Mouse (Mus musculus): ENCODE results near the gene Ube2d1. TPM values are rescaled to one million over a fixed set of nuclear protein-coding genes. Genes with fewer than 3 reads are reported as not detected.

Ube2d1 gene
- total RNA-seq (2022): 10 to 100 TPM; 44.2 to 53.7 (median 48.5) TPM

DNA sequence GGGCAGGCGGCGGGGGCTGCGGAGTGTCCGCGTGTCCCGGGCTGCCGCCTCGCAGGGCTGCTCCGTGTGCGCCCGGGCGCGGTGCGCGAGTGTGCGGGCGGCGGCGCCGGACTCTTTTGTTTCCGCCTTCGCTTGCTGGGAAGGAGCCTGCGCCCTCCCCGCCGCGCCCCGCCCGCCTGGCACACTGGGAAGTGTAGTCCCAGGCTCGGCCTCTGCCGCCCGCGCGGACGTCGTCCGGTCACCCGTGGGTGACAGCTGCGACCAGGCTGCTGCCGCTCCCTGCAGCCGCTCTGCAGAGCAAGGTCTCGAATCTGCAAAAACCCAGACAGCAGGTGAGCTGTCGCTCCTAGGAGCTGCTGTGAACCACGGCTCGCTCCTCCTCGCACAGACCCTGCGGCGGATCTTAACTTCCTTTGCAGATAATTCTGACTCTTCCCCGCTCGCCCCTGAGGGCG, at the start of gene Ube2d1:
Ube2d1 (minus strand) TSS at position 137 of the 455 bp plus-strand sequence.
- peak; percentile 87 to 91 for DNase-seq (ENCODE audit: low spot score in 2 of 2)

DNA sequence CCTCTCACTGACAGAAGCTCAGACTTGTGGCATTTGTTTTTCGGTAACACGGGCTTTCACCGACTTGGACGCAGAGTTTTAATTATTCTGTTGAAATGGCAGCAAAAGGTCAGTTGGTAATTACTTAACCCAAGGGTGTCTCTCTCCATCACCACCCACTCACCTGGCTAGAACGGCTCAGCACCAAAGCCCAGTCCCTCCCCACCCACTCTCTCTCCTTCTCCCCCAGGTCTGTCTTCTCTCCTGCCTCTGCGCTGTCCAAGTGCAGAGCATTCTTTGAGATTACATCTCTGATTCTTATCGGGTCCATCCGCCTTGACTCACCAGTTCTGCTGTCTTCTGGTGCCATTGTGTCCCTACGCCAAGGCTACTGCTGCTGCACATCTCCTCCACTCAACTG, 47.8 kb upstream of the Ube2d1 start:
- no peak for DNase-seq (ENCODE audit: low spot score in 2 of 2)

DNA sequence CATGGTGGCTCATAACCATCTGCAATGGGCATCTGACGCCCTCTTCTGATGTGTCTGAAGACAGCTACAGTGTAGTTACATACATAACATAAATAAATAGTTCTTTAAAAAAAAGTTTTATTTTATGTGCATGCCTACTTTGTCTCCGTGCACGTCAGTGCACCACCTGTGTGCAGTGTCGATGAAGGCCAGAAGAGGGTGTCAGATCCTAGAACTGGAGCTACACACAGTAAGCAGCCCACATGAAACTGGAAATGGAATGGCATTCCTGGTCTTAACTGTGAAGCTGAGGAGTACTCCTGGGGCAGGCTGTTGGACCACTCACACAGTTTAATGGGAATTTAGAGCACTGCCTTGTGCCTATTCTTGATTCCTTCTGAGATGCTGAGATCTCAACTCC, 47.3 kb upstream of the Ube2d1 start:
- DNase-seq (ENCODE audit: low spot score in 2 of 2): no peak

DNA sequence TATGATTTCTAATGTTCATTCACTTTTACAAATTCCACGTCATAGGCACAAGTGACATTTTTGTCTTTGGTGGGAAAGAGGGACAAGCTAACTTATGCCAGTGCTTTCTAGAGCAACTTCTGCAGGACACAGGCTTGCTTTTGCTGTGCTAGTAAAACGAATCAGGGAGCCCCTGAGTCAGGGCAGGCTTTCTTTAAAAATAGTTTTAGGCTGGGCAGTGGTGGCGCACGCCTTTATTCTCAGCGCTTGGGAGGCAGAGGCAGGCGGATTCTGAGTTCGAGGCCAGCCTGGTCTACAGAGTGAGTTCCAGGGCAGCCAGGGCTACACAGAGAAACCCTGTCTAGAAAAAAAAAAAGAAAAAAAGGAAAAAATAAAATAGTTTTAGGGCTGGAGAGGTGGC, 46.8 kb upstream of the Ube2d1 start:
- no peak for DNase-seq (ENCODE audit: low spot score in 2 of 2)

DNA sequence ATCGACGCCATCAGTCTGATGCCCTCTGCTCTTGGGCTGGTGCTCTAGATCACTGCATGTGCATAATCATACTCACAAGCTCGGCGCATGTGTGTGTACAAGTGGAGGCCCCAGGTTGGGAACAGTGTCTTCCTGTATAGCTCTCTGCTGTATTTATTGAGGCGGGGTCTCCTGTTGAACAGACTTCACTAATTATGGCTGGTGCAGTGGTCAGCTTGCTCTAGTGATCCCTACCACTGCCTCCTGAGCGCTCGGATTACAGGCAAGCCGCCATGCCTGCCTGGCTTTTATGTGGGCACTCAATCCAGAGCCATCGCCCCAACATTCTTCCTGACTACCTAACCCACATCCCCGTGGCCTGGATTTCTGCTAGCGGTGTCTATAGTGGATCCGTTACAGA, 45.0 kb upstream of the Ube2d1 start:
- no peak for DNase-seq (ENCODE audit: low spot score in 2 of 2)

DNA sequence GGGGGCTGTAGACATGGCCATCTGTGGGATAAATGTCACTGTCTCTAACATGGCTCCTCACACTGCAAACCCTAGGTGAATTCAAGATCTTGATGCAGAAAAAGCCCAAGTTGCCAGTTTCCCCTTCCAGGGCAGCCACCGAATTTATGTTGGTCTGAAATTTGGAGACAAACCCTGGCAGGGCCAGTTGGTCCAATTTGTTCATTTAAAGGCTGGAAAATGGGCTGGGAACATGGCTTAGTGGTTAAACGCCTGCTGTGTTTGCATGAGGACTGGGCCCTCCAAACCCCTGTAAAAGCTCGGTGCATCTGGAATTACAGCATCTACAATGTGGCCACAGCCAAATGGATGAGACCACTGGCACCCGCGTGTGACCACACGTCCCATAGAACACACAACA, 44.2 kb upstream of the Ube2d1 start:
- no peak for DNase-seq (ENCODE audit: low spot score in 2 of 2)

DNA sequence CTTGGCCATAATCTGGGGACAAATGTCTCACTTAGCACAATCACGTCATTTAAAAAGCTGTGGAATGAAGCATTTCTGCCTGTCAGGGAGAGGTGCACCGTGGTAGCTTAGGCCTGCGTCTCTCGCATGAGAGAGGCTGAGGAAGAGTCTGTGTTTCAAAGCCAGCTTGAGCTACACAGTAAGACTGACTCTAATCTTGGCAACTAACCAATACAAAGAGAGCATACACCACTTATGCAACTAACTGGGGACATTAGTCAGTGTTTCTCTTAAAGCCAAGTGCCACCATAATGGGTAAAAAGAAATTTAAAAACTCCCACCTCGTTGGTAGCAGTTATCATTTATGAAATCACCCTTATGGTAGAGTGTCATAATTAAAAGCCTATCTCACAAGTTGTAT, 43.8 kb upstream of the Ube2d1 start:
- DNase-seq (ENCODE audit: low spot score in 2 of 2): no peak

DNA sequence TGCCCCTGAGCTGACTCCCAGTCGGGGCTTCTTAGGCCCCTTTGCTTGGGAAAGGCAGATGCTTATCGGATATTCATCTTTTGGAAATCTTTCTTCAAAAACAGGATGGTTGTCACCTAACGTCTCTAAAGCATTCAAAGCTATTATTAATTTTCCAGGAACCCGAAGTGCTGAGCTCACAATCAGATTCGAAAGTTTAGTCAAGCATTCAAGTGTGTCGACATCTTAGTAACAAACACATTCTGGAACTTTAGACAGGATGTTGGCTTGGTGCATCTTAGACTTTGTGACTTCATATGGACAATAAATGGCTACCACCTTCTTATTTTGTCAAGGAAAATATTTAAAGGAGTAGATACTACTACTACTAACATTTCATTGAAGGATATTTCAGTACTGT, 43.3 kb upstream of the Ube2d1 start:
- no peak for DNase-seq (ENCODE audit: low spot score in 2 of 2)

DNA sequence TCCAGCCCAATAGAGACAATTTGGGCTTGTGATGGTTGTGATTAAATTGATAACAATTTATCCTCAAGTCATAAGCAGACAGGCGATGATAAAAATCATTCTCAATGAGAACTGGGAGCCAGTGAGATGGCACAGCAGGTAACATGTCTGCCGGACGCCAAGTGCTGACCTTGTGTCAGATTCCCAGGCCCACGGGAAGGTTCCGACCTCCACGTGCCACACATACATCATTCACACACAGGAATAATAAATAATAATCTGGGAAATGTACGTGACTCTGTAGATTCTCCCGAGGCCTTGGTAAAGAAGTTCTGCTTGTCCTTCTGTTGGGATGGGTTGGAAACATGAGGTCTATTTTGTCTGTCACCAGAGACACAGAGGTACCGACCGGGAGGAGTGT, 42.3 kb upstream of the Ube2d1 start:
- no peak for DNase-seq (ENCODE audit: low spot score in 2 of 2)

DNA sequence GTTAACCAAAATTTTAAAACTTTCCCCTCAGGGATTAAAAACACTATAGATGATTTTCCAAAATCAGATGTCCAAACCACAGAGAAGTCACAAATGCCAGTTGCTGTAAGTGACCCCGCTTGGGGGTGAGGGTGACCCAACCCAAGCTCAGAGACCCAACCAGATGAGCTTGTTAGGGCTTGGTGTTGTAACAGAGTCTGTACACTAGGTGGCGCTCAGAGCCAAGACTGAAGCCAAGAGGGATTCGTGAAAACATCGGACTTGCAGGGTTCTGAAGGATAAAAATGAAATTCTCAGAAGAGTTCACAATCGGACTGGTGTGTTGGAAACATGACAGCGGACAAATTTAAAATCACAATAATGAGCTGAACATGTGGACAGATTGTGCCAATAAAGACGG, 41.7 kb upstream of the Ube2d1 start:
- peak in 1 of 2 experiments; percentile 45 for DNase-seq (ENCODE audit: low spot score in 2 of 2)

DNA sequence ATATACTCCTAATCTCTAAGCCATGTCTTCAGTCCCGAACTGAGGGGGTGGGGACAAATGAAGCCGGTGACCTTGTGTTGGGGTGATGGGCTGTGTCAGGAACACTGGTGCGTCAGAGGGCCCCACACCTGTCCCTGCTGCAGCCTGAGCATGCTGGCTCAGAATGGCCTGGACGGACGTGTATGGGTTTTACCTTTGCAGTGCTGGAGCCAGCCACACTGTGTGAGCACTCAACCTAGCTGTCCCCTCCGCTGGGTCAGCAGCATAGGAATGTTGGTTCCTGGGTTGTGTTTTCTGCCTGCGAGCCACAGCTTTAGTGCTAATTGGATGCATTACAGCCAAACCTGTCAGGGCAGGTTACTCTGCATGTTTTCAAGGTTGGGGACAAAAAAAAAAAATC, 41.1 kb upstream of the Ube2d1 start:
- no peak for DNase-seq (ENCODE audit: low spot score in 2 of 2)

DNA sequence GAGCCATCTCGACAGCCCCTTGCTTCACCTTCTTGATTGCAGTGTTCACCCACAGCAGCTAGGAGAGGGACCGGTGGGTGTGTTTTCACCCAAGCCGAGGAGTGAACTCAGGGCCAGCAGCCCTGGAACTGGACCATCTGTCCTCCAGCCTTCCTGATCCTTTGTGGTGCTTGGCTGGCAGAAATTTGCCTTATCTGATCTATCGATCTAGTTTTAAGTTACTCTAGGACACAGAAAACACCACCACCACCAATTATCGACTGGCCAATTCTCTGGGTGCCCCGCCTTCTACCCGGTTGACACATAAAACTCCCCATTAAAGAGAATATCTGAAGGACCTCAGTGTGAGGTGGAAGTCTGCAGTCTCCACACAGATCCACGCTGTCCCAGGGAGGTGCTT, 38.6 kb upstream of the Ube2d1 start:
- no peak for DNase-seq (ENCODE audit: low spot score in 2 of 2)

DNA sequence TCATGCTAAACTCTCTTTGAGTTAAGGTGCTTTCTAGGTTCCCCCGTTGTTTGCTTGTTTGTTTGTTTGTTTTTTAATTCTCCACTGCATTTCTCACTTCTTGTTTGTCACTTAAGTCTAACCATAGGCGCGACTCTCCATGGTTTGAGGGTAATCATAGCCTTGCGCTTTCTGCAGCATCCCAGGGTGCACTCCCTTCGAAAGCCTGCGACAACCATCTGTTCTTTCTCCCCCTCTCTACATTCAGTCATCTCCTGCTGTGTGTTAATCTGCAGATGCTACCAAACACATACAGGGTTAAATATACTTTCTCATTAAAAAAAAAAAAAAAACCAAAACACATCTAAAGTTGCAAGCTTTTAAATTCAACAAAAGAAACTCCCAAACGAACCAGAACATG, 31.4 kb upstream of the Ube2d1 start:
- DNase-seq (ENCODE audit: low spot score in 2 of 2): no peak

DNA sequence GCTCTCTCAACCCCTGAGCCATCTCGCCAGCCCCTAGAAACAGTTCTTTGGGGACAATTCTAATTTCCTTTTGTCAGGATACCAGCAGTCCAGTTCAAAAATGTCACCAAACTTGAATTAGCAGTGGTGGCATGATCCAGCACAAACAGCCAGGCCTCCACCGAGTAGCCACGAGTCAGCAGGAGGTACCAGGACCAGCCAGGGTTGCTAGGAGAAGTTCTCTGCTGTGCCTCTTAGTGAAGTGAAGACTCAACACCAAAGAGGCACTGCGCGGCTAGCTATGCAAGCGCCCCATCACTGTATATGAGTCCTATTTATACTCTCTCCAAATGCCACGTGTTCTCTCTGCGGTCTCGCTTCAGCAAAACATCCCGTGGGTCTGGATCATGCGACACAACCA, 31.0 kb upstream of the Ube2d1 start:
- no peak for DNase-seq (ENCODE audit: low spot score in 2 of 2)

DNA sequence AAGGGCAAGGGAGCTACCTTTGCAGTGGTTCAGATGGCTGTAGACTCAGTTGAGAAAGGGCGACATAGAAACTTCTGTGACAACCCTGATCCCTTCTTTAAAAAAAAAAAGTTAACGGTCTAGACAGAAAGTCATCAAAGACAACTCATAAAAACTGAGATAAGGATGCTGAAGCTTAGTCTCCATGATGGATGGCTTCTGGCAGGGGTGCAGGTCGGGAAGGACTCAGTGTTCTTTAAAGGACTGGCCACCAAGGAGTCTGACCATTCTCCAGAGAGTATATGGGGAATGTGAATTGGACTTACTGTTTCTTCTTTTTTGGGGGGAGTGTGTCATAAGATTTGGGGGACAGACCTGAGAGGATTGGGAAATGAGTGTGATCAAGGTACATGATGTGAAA, 29.5 kb upstream of the Ube2d1 start:
- no peak for DNase-seq (ENCODE audit: low spot score in 2 of 2)

DNA sequence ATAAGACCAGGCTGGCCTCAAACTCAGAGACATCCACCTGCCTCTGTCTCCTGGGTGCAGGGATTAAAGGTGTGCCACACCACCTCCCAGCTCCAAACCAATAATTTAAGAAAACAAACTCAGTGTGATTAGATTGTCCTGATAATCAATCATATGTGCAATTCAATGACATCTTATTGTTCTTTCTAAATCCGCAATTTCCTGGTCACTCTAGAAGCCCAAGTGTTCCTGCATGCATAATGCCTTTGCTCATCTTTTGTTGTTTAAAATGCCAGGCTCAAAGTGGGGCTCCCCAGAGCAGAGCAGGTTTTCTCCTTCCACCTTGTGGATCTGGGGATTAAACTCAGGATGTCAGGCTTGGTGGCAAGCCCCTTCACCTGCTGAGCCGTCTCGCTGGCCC, 25.2 kb upstream of the Ube2d1 start:
- DNase-seq (ENCODE audit: low spot score in 2 of 2): no peak

DNA sequence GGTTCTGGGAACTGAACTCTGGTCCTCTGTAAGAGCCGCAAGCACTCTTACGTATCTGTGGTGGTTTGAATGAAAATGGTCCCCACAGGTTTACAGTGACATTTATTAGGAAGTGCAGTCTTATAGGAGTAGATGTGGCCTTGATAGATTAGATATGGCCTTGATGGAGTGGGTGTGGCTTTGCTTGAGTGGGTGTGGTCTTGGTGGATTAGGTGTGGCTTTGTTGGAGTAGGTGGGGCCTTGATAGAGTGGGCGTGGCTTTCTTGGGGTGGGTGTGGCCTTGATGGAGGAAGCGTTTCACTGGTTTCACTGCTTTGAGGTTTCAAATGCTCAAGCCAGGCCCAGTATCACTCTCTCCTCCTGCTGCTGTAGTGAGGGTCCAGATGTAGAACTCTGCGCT, 23.1 kb upstream of the Ube2d1 start:
- no peak for DNase-seq (ENCODE audit: low spot score in 2 of 2)

DNA sequence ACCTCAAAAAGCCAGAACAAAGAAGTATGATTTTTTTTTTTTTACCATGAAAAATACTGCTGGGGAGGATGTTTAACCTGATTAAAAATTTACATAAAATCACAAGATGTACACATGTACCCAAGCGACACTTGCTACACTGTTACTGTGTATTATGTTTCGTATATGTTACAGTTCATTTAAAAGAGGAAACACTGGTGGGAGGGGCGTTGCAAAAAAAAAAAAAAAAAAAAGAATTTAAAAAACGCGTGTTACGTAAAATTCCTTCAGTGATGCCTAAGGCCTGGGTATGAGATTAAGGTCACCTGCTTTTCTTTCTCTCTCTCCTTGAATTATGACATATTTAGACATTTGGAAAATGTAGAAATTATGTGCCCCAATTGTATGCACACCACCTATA, 21.7 kb upstream of the Ube2d1 start:
- DNase-seq (ENCODE audit: low spot score in 2 of 2): no peak

DNA sequence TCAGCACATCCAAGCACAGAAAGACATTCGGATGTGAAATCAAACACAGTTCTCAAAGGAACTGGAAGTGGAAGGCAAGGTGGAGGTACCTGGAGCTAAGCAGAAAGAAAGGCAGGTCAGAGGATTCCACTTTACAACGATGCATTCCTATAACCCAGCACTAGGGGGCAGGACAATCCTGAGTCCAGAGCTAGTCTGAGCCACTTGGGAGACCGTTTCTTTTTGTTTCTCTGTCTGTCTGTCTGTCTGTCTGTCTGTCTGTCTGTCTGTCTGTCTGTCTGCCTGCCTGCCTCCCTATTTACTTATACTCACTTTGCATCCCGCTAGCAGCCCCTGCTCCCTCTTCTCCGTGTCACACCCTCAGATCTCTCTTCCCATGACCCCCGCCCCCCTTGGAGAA, 21.1 kb upstream of the Ube2d1 start:
- DNase-seq (ENCODE audit: low spot score in 2 of 2): no peak

DNA sequence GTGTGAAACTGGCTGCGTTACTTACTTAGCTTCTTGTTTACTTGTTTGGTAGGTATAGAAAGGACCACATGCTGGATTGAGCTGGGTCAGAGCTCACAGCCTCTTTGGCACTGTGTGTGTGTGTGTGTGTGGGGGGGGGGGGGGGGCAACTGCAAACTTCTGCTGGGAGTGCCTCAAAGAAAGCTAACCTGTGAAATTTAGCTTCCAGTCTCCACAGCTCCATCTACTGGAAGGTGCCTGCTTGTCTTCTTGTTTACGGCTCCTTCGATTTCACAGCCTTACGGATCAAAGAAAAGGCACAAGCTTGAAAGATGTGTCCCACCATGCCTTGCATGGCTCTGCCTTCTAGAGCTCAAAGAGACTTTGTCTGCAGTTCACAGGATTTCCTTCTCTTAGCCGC, 17.4 kb upstream of the Ube2d1 start:
- no peak for DNase-seq (ENCODE audit: low spot score in 2 of 2)

DNA sequence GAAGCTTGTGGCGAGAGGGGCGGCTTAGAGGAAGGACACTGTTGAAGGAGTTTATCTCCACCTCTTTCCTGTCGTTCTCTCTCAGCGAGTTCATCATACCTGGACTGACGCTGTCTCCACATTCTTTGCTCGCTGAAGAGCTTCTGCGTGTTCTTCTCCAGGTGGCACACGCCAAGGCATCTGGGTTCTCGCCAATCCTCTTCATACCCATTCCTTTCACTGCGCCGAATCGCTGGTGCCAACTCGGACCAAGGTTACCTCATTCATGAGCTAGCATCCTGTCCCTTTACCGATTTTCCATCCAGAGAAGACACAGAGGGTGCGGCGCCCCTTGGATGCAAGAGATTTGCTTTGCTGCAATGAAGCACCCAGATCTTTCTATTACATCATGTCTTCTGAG, 15.1 kb upstream of the Ube2d1 start:
- DNase-seq (ENCODE audit: low spot score in 2 of 2): no peak

DNA sequence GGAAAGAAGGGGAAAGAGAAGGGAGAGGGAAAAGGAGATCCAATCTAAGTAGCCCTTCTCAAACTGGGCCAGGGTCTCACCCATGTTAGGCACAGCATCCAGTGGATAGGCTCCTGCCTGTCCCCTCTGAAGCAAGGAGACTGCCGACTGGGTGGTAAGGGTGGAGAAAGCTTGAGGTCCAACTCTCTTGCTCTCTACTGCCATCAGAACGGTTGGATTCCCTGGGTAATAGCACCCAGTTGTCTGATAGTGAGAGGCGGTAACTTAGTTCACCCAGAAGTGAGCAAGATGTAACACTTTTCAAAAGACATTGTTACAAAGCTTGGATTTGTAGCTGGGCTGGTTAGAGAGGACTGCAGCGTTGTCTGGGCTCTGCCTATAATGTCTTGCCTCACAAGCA, 8.2 kb upstream of the Ube2d1 start:
- DNase-seq (ENCODE audit: low spot score in 2 of 2): no peak

DNA sequence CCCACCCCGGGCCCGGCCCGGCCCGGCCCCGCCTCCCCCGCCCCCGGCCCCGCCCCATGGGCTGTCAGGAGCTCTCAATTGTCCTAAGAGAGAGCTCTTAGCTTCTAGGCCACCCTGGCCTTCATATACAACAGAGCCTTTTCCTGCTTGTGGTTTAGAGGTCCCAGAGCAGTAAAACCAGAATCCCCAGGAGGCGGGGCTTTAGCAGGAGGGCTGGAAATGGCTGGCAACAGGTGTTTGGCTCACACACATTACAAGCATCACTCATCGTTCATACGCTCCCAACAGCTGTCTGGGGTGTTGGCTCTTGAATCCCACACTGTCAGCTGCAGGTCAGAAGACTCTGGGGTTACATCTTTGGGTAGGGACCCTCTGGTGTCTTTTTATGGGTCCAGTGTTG, 7.2 kb upstream of the Ube2d1 start:
- DNase-seq (ENCODE audit: low spot score in 2 of 2): no peak

DNA sequence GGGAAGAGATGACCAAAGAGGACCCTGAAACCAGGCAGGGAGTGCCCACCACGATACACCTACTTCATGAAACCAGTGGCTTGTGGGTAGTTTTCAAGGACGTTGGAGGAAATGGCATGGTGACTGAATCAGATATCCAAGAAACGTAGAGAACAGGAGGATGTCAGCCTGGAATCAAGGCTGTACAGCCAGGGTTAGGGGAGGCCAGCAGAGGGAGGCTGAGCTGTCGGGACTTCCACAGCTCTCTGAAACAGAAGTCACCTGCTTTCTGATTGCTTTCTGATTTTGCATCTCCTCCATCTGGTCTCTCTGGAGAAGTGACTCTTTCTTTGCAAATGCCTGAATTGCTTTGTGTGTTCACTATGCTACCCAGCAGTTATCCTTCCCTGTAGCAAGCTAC, 6.7 kb upstream of the Ube2d1 start:
- DNase-seq (ENCODE audit: low spot score in 2 of 2): no peak

All from left cerebral cortex, adult 8-10 months (tissue).